8 mouse cellular contexts compared by ENCODE assay signal in genomic region chr13:102593405-102594200, GRCm38 (mm10).
DNase-seq lines count a peak whose midpoint lies in the region; ATAC-seq and TF ChIP-seq lines count a peak whose summit lies in the region.

No protein-coding gene starts in this region.

- H3K4me1 ChIP-seq in small intestine, adult 2 months (ENCODE audit: control insufficient read depth, insufficient read depth, insufficient read length, low read length), result no peaks in the 10 kb centered on the region
- peaks cover 10% of the 10 kb centered on the region; the same call in 1 of the 2 replicates for H3K4me1 ChIP-seq in forebrain, embryonic 16.5 days (replicated peaks; ENCODE audit: control insufficient read depth, insufficient read depth, low read length)

- DNase-seq in cerebellum, adult 11-12 months, result peak; percentile 11
- no peak for DNase-seq in cerebellum, adult 11 months
- peak; percentile 77 for DNase-seq in Muller cell, postnatal 12 days (ENCODE audit: inconsistent ontology term)
- DNase-seq in heart, adult 9 months (ENCODE audit: low spot score in 2 of 2), result peak; percentile 79 to 90
- DNase-seq in left cerebral cortex, postnatal 25 days (ENCODE audit: low spot score in 2 of 2), result peak; percentile 46 to 57
- no peak for DNase-seq in thymus, postnatal 14 days

- no peak for TF ChIP-seq POLR2A in small intestine, adult 2 months (IDR thresholded peaks at IDR 0.05; ENCODE audit: low read depth, low read length)

- 84% methylated on average over 12 of the region's 12 CpGs for WGBS in small intestine, adult 2 months
- 87% methylated on average over 12 of the region's 12 CpGs for WGBS in forebrain, embryonic 16.5 days

- peak overlapping the region; percentile 31; the same call in 1 of the 2 replicates for H3K27ac ChIP-seq in small intestine, adult 2 months (ENCODE audit: insufficient read depth, low read depth, low read length)
- no peak overlapping the region for H3K27ac ChIP-seq in forebrain, embryonic 16.5 days (ENCODE audit: low read length)

- no peaks in the 10 kb centered on the region for H3K9me3 ChIP-seq in forebrain, embryonic 16.5 days (ENCODE audit: control insufficient read depth, low read length)

- no peaks in the 10 kb centered on the region for H3K27me3 ChIP-seq in small intestine, adult 2 months (ENCODE audit: control insufficient read depth, insufficient read depth, low read length)
- H3K27me3 ChIP-seq in forebrain, embryonic 16.5 days (replicated peaks; ENCODE audit: control insufficient read depth, insufficient read depth, low read length), result no peaks in the 10 kb centered on the region

- no peak overlapping the region for H3K9ac ChIP-seq in forebrain, embryonic 16.5 days (replicated peaks; ENCODE audit: low read depth, low read length)

- intact Hi-C loops in left cerebral cortex, postnatal 25 days (cut with DNase I), result no loop called here

- no peak overlapping the region for H3K4me2 ChIP-seq in forebrain, embryonic 16.5 days (ENCODE audit: low read length)

- no peaks in the 10 kb centered on the region for H3K36me3 ChIP-seq in small intestine, adult 2 months (ENCODE audit: control insufficient read depth, insufficient read depth, low read length)
- no peaks in the 10 kb centered on the region for H3K36me3 ChIP-seq in forebrain, embryonic 16.5 days (ENCODE audit: control insufficient read depth, insufficient read depth)

- TF ChIP-seq CTCF in small intestine, adult 2 months (IDR thresholded peaks at IDR 0.05; ENCODE audit: extremely low read depth, insufficient read length, insufficient replicate concordance, low read depth, low read length), result no peak

- H3K4me3 ChIP-seq in small intestine, adult 2 months (ENCODE audit: low read depth, low read length), result no peak overlapping the region
- H3K4me3 ChIP-seq in forebrain, embryonic 16.5 days (replicated peaks; ENCODE audit: low read length), result no peak overlapping the region

- no peak for ATAC-seq in forebrain, embryonic 16.5 days

Comparison
In these comparisons a context has a peak if more than half of its experiments do, and no peak if none do; other contexts are left out.
1. DNase-seq: peak in cerebellum, adult 11-12 months (single experiment), Muller cell, postnatal 12 days (single experiment), heart, adult 9 months (2 of 2) and left cerebral cortex, postnatal 25 days (2 of 2); none in cerebellum, adult 11 months (single experiment) and thymus, postnatal 14 days (single experiment).